Mouse (Mus musculus) adrenal gland, postnatal 10 days (tissue): ENCODE measurements around the gene Rd3. TPM values are rescaled to one million over a fixed set of nuclear protein-coding genes. Genes with fewer than 3 reads are reported as not detected.

Experiments used
- DNase-seq: peaks from one replicate; pipeline ENCODE4 v3.0.0; 2021; ENCODE audit warnings: mixed read lengths
- long read RNA-seq, 2 experiments: library from polyadenylated mRNA; stranded (forward); transcript quantifications; one replicate each; pipeline ENCODE4 v2.0.0; 2021
- total RNA-seq, 2 experiments: library from RNA; stranded (reverse); gene quantifications; 2 replicates each; pipeline ENCODE4 v1.2.3; 2021

Rd3 gene
- under 1 TPM; 0.15 to 0.48 TPM for total RNA-seq
- long read RNA-seq, experiment 1, result 0 reads
- long read RNA-seq, experiment 2, result 0 reads

- peak; percentile 69 for DNase-seq
Measured at GRCm38 (mm10) chr1:191977187-191977586, at the start of gene Rd3. Rd3 (plus strand) TSS chr1:191977370.

DNA sequence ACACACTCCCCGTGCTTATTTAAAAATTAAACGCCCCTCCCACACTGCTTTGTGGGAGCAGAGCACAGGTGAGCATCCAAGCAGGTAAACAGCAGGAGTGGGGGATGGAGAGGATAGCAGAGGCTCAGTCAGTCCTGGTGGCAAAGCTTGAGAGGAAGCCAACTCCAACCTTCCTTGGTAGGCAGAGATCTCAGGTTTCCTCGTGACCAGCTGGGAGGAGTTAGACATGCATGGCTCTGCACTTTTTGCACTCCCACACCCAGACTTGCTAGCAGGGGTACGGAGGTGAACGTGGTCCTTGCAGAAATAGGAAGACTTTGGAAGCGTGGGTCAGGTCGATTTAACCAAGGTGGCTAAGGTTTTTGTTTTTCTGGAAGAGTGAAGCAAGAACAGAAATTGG, 48.8 kb upstream of the Rd3 start:
- no peak for DNase-seq

GRCm38 (mm10) chr1:191929065-191929464, 48.1 kb upstream of the Rd3 start:
- DNase-seq, result no peak

DNA sequence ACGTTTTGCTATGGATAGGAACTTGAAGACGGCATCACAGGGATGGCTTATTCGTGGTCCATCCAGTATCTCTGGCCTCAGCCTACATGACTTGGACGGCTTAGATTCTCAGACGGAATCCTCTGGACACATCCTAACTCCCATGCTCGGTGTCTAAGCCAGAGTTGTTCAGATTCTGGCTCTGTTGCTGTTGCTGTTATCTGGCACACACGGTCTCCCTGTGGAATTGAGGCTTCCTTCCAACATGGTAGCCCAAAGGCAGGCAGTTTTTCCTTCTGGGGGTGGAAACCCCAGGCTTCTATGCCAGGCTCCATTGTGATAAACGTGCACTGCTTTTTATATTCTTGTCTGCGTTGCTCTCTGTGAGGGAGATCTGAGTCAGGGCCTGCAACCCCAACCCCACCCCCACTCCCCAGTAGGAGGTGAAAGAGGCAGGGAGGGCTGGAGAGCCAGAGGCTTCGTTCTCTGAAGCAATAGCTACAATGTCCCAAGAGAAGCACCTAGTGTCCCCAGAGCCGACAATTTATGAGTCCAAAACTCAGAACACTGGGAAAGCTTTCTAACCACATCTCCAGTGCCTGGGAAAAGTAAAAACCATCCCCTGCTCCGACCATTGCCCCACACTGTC, 47.2 kb upstream of the Rd3 start:
- peak; percentile 52 for DNase-seq

DNA sequence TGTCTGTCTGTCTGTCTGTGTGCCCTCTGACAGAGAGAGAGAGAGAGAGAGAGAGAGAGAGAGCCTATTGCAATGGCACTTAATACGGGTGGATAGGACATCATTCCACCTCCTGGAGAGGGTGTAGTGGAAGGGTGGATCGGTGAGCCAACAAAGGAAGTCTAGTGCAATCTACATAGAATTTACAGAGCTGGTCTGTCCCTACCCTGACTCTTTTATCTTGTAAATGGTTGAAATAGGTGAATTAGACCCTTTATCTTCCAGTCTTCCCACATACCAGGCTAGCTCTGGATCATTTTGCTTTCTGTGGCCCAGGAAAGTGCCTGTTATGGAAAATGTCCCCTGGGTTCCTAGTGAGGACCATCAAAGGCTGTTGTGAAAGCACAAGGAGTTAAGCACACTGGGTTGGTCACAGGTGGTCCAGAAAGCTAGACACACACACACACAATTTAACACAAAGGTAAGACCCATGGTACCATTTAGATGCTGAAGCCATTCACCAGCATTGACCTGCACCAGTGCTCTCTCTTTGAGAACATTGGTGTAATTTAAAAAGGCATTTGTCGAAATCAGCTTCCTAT, 46.6 kb upstream of the Rd3 start:
- no peak for DNase-seq

DNA sequence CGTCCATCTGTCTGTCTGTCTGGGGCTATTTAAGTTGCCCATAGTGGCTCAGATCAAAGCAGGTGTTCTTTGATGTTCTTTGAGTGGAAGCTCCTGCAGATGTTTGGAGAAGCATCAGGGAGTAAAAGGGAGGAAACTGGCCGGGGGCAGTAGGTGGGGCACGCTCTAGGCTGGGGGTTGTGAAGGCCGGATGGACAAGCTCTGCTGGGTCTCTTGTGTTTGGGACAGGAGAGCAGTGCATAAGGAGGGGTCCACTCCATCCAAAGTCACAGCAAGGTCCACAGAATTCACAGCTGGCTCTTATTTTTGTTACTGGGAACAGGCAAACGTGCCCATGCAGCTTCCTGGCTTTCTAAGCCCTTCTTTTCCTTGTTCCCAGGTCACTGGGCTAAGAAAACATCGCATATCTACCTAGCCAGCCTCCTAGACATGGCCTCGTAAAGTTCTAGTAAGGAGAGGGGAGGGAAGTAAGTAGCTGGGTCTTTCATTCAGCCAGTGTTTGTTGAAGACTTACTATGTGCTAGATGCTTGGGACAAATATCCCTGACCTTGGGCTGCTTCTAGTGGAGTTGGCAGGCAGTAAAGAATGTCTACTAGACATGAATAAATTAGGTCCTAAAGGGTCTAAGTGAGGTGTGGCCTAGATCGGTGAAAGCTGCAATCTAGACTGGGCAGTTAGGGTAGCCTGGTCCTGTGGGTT, 44.7 kb upstream of the Rd3 start:
- no peak for DNase-seq

DNA sequence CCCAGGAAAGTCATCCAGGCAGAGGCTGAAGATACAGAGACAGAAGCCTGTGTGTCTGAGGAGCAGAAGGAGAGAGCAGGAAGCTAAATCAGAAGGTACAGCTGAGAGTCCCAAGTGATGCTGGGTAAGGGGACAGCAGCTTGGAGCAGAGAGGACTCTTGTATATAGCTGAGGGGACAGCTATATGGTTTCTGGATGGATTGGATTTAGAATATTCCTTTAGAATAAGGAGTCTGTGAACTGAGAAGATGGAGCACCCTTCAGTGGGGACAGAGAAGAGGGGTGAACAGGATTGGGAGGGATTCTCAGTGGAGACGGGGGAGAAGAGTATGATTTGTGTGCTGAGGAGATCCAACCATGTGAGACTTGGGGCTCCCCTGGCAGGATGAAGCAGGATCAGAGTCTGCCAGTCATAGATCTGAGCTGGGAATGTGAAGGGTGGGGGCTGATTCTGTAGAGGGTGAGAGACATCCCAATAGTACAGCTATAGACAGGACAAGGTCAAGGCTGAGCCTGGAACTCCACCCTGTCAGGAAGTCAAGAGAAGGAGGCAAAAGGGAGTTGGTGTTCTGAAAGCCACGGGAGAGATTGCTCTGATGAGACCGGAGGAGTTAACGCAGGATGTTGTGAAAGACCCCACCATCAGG, 44.1 kb upstream of the Rd3 start:
- DNase-seq, result no peak

GRCm38 (mm10) chr1:191943638-191944037, 33.5 kb upstream of the Rd3 start:
- no peak for DNase-seq

GRCm38 (mm10) chr1:191945341-191945740, 31.8 kb upstream of the Rd3 start:
- no peak for DNase-seq

DNA sequence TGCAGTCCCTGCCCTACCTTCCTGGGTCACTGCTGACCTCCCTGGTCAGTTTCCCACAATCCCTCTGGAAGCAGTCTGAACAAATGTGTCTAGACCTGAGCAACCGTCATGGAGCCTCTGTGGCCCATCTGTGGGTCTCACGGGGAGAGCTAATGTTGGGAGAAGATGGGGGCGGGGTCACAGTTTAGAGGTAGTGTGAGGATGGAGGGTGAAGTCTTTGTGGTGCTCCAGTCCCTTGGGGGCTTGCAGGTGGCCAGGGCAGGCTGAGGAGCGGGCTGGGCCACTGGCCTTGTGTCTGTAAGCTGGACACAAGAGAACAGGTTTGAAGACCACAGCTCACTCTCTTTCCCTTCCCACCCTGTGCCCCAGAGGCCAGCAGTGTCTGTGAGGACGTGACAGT, 31.4 kb upstream of the Rd3 start:
- no peak for DNase-seq

- no peak for DNase-seq
Measured at GRCm38 (mm10) chr1:191946261-191946660, 30.9 kb upstream of the Rd3 start.

DNA sequence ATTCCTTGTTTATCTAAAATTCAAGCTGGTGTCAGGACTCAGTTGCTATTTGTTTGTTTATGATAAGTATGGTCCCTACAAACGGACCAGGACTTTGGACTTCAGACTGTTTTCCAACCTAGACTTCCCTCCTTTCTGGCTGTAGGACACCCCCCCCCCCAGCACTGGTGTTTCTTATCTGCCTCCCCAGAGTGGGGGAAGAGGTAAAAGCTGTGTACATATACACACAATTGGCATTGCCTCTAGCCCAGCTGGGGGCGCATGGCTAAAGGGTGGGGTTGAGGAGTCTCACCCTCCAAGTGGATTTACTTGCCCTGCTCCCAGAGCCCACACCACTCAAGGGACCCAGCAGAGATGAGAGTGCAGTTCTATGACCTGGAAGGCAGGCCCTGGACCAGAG, 30.3 kb upstream of the Rd3 start:
- no peak for DNase-seq

GRCm38 (mm10) chr1:191947796-191948195, 29.4 kb upstream of the Rd3 start:
- no peak for DNase-seq

DNA sequence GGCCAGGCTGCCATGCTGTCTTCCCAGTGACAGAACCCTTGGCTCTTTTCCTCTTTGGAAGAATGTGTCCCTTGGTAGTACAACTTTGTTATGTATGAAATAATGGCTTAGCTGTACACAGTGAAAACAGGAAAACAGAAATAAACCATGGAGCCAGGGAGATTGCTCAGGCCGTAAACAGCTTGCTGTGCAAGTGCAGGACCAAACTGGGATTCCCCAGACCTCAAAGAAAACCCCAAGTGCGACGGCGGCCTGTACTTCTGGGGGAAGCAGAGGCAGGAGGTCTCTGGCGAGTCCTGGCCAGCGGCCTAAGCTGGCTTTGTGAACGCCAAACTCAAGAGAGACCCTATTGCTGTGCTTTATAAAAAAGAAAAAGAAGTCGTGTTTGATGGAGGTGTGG, 28.6 kb upstream of the Rd3 start:
- DNase-seq, result no peak

- DNase-seq, result no peak
Measured at GRCm38 (mm10) chr1:191950611-191951010, 26.6 kb upstream of the Rd3 start.

- DNase-seq, result no peak
Measured at GRCm38 (mm10) chr1:191952733-191953335, 24.3 kb upstream of the Rd3 start.

DNA sequence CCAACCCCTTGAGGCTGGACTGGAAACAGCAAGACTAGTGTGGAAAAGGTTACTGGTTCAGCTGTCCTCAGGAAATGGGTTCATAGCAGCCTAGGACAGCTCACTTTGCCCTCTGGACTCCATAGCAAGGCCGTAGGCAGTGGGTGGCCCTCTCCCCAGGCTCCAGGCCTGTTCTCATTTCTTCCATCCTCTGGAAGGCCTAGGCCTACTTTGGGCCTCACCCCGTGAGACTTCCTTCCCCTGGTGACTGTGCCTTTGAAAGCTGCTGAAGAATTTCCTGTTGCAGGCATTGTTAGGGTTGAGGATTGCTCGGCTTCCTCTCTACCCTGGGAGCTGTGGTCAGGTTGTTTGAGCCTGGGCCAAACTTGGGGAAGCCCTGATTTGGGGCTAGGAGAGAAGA, 22.1 kb upstream of the Rd3 start:
- DNase-seq, result no peak

DNA sequence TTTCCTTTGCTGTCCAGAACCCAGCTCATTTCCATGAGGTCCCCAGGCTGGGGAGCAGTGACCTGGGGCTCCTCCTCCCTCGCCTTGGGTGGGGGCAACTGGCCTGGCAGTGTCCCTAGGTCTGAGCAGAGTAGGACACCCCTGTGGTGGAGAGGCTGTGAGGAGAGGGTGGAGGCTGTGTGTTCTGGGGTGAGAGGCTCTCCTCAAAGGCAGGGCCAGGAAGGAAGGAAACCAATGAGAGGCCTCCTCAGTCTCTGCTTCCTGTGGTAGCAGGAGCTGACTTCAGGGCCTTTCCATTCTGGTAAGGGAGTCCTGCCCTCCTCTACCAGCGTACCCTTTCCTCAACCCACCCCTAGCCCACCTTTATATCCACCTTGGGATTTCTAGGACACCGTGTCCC, 20.9 kb upstream of the Rd3 start:
- DNase-seq, result no peak

- peak; percentile 52 for DNase-seq
Measured at GRCm38 (mm10) chr1:191956871-191957270, 20.3 kb upstream of the Rd3 start.

- no peak for DNase-seq
Measured at GRCm38 (mm10) chr1:191957321-191957720, 19.8 kb upstream of the Rd3 start.

- no peak for DNase-seq
Measured at GRCm38 (mm10) chr1:191960946-191961345, 16.2 kb upstream of the Rd3 start.

DNA sequence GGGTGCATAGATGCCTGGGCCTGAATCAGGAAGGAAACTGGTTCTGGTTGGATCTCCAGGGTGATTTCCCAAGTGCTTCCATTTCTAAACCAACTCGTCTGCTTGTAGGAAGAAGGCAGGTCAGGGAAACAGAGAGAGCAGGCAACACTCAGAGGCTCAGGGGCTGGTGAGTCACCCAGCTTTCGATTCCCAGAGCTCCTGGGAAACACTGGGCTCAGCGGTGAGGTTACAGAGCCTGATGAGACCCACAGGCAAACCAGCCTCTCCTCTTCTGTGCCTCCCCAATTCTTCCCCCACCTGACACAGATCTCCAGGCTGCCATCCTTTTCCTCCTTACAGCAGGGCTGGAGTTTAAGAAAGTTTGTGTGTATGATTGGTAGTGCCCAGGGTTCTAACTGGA, 13.8 kb upstream of the Rd3 start:
- no peak for DNase-seq
